Mouse (Mus musculus): ENCODE measurements at regions not wholly inside any gene's neighbourhood (a gene's known extent, or its start where the extent isn't known, plus 50 kb on each side); places are given as distances from the start of the nearest gene placed in this dataset.

DNA sequence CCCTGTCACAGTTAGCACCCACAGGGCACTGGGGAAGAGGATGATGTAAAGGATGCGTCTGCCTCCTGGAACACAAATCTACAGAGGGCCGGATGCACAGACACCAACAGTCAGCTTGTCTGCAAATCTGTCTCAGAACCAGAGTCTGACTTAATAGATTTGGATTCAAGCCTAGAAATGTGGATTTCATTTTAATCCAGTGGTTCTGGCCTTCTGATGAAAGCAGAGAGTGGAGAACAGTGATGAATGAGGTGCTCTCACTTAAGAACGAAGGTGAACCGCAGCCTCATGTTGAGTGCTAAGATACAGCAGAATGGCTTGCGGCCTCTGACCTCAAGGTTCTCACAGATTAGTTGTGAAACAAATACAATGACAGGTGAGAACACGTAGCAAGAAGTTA lies 446.5 kb downstream of the Tmem114 start:
- WGBS: 83% methylated on average over 6 of the region's 6 CpGs
- H3K9ac ChIP-seq (replicated peaks): no peak overlapping the region
- no peaks in the 10 kb centered on the region for H3K9me3 ChIP-seq
- no peaks in the 10 kb centered on the region for H3K36me3 ChIP-seq
- H3K27ac ChIP-seq (replicated peaks): no peak overlapping the region
- no peak for ATAC-seq (ENCODE audit: low FRiP score, low read depth)
- H3K4me1 ChIP-seq: no peaks in the 10 kb centered on the region
- no peaks in the 10 kb centered on the region for H3K27me3 ChIP-seq
- no peak overlapping the region for H3K4me3 ChIP-seq
- H3K4me2 ChIP-seq (replicated peaks): no peak overlapping the region

DNA sequence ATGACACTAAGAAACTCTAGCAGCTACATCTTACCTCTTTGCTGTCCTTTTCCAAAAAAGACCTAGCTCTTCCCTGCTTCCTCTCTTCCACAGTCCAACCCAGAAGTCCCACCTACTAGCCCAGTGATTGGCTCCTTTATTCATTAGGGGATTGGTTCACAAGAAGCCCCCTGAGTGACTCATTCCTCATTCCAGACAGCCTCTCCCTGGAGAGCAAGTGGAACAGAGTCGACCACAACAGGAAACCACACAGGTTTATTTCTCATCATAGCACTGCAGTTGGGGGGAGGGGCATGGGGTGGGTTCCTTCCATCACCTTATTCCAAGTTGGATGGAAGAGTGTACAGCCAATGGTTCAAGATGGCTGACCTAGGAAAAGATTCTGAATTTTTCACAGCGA lies 473.3 kb downstream of the Tmem114 start:
- H3K27ac ChIP-seq (replicated peaks): no peak overlapping the region
- 95% methylated on average over 2 of the region's 2 CpGs for WGBS
- H3K27me3 ChIP-seq: no peaks in the 10 kb centered on the region
- no peaks in the 10 kb centered on the region for H3K4me1 ChIP-seq
- H3K36me3 ChIP-seq: no peaks in the 10 kb centered on the region
- ATAC-seq (ENCODE audit: low FRiP score, low read depth): no peak
- H3K4me3 ChIP-seq: no peak overlapping the region
- H3K9me3 ChIP-seq: no peaks in the 10 kb centered on the region
- no peak overlapping the region for H3K4me2 ChIP-seq (replicated peaks)
- no peak overlapping the region for H3K9ac ChIP-seq (replicated peaks)

DNA sequence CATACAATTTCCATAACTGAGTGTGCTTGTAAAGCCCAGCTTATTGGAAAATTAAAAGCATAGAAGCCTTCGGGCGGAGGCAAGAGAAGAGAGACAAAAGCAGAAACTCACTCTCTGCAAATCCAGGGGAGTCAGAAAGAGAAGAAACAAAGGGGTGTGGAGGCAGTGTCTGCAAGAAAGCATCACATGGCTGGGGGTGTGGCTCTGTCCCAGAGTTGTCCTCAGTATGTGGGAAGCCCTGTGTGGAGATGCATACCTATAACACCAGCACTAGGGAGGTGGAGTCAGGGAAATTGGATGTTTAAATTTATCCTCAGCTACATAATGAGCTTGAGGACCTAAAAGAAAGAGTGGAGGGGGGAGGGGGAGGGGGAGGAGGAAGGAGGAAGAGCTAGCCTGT lies 482.6 kb downstream of the Tmem114 start:
- no peaks in the 10 kb centered on the region for H3K36me3 ChIP-seq
- H3K4me1 ChIP-seq: no peaks in the 10 kb centered on the region
- H3K9me3 ChIP-seq: no peaks in the 10 kb centered on the region
- ATAC-seq (ENCODE audit: low FRiP score, low read depth): no peak
- WGBS: 63% methylated on average over 2 of the region's 2 CpGs
- H3K9ac ChIP-seq (replicated peaks): no peak overlapping the region
- H3K27ac ChIP-seq (replicated peaks): no peak overlapping the region
- no peak overlapping the region for H3K4me2 ChIP-seq (replicated peaks)
- no peaks in the 10 kb centered on the region for H3K27me3 ChIP-seq
- H3K4me3 ChIP-seq: no peak overlapping the region

GRCm38 (mm10) chr16:7937167-7937566 lies 487.8 kb downstream of the Tmem114 start:
- ATAC-seq (ENCODE audit: low FRiP score, low read depth): no peak
- Histone ChIP-seq H3K36me3 (no peaks in the 10 kb centered on the region), H3K27ac (replicated peaks) (no peak overlapping the region), H3K9me3 (no peaks in the 10 kb centered on the region), H3K4me1 (no peaks in the 10 kb centered on the region), H3K4me3 (no peak overlapping the region), H3K4me2 (replicated peaks) (no peak overlapping the region), H3K27me3 (no peaks in the 10 kb centered on the region), H3K9ac (replicated peaks) (no peak overlapping the region)
- 66% methylated on average over 5 of the region's 5 CpGs for WGBS

- Histone ChIP-seq H3K9me3 (no peaks in the 10 kb centered on the region), H3K27ac (replicated peaks) (no peak overlapping the region)
- 57% methylated on average over 4 of the region's 4 CpGs for WGBS
Measured at GRCm38 (mm10) chr16:7932322-7932721, 492.6 kb downstream of the Tmem114 start.

DNA sequence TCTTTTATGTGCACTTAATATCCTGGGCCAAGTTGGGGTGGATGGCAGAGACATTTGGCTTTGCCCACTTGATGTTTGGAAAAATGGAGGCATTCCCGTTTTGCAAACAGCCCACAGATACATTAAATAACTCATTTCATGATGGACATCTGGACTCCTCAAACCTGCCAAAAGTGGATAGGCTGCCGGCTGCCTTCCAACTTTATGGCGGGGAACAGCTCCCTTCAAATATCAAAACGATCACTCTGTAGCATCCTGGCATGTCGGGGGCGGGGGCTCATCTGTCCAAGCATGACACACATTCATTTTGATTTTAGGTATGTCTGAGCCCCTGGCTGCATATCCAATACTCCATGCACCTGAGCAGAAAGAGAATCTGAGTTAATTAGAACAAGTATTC lies 493.3 kb downstream of the Tmem114 start:
- WGBS: 90% methylated on average over 6 of the region's 6 CpGs
- H3K4me3 ChIP-seq: no peak overlapping the region

More at GRCm38 (mm10) chr16:7932322-7932721, 492.6 kb downstream of the Tmem114 start:
- H3K9ac ChIP-seq (replicated peaks): no peak overlapping the region
- no peaks in the 10 kb centered on the region for H3K27me3 ChIP-seq
- no peaks in the 10 kb centered on the region for H3K4me1 ChIP-seq
- H3K36me3 ChIP-seq: no peaks in the 10 kb centered on the region
- no peak overlapping the region for H3K4me3 ChIP-seq
- ATAC-seq (ENCODE audit: low FRiP score, low read depth): no peak
- H3K4me2 ChIP-seq (replicated peaks): no peak overlapping the region

DNA sequence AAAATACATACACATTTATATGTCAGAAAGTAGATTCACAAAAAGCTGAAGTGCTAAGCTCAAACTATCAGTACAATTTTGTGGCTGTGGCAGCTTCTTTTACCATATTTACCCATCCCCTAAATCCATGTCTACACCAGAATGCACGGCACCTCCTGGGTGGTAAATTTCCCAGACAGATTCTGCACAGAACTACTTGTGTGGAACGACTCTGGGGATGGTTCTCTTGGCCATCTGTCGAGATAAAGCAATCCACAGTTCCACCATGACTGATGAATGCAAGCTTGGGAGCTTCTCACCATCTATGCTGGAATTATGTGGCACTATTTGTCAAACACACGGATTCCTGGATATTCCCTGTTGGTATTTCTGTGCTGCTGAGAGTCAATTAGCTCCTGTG lies 495.8 kb downstream of the Tmem114 start:
- Histone ChIP-seq H3K27ac (replicated peaks) (no peak overlapping the region), H3K9ac (replicated peaks) (no peak overlapping the region), H3K4me1 (no peaks in the 10 kb centered on the region), H3K9me3 (no peaks in the 10 kb centered on the region), H3K4me2 (replicated peaks) (no peak overlapping the region), H3K27me3 (no peaks in the 10 kb centered on the region), H3K36me3 (no peaks in the 10 kb centered on the region), H3K4me3 (no peak overlapping the region)
- 74% methylated on average over 4 of the region's 4 CpGs for WGBS
- no peak for ATAC-seq (ENCODE audit: low FRiP score, low read depth)

More for the DNA sequence above, 493.3 kb downstream of the Tmem114 start:
- H3K27me3 ChIP-seq: no peaks in the 10 kb centered on the region
- H3K4me2 ChIP-seq (replicated peaks): no peak overlapping the region
- H3K36me3 ChIP-seq: no peaks in the 10 kb centered on the region
- no peak for ATAC-seq (ENCODE audit: low FRiP score, low read depth)
- H3K4me1 ChIP-seq: no peaks in the 10 kb centered on the region
- no peaks in the 10 kb centered on the region for H3K9me3 ChIP-seq
- no peak overlapping the region for H3K9ac ChIP-seq (replicated peaks)
- no peak overlapping the region for H3K27ac ChIP-seq (replicated peaks)

GRCm38 (mm10) chr16:7928391-7928935 lies 496.5 kb downstream of the Tmem114 start:
- Histone ChIP-seq H3K9me3 (no peaks in the 10 kb centered on the region), H3K4me3 (no peak overlapping the region), H3K27me3 (no peaks in the 10 kb centered on the region), H3K4me1 (no peaks in the 10 kb centered on the region), H3K4me2 (replicated peaks) (no peak overlapping the region), H3K9ac (replicated peaks) (no peak overlapping the region), H3K27ac (replicated peaks) (no peak overlapping the region), H3K36me3 (no peaks in the 10 kb centered on the region)
- ATAC-seq (ENCODE audit: low FRiP score, low read depth): no peak
- 86% methylated on average over 6 of the region's 6 CpGs for WGBS

DNA sequence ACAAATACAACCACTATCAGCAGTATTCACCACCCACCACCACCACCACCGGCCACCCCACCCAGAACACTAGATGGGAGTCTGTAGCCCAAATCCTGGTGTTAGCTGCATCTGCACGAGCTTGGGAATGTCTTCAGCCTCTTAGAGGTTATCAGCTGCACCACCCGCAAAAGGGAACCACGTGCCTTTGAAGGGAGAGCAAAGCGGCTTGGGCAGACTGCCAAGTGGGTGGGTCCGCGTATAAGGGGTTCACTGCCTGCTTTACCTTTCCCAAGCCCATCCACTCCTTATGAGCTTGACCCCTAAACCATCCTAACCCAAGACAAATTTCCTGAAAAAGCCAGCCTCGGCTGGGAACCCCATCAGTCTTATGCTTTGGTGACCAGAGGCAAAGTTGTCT lies 497.2 kb downstream of the Tmem114 start:
- WGBS: 82% methylated on average over 8 of the region's 8 CpGs
- H3K36me3 ChIP-seq: no peaks in the 10 kb centered on the region
- H3K27ac ChIP-seq (replicated peaks): no peak overlapping the region
- no peaks in the 10 kb centered on the region for H3K27me3 ChIP-seq
- no peak overlapping the region for H3K9ac ChIP-seq (replicated peaks)
- H3K4me3 ChIP-seq: no peak overlapping the region
- ATAC-seq (ENCODE audit: low FRiP score, low read depth): no peak
- no peaks in the 10 kb centered on the region for H3K4me1 ChIP-seq
- no peaks in the 10 kb centered on the region for H3K9me3 ChIP-seq
- H3K4me2 ChIP-seq (replicated peaks): no peak overlapping the region

DNA sequence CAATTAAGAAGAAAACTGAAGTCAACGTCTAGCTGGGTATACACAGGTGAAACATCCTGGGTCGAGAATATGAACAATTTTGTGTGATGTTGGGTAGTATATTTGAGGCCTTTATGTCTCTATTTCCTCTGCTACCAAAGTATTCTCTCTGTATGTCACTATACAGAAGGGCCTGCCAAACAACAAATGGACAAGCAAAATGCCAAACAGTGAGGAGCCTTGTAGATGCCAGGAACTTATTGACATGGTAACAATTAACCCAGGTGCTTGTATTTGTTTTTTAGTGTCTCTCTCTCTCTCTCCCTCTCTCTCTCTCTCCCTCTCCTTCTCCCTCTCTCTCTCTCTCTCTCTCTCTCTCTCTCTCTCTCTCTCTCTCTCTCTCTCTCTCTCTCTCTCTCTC lies 529.1 kb downstream of the Tmem114 start:
- 93% methylated on average over 2 of the region's 2 CpGs for WGBS
- H3K4me2 ChIP-seq (replicated peaks): no peak overlapping the region
- no peak for ATAC-seq (ENCODE audit: low FRiP score, low read depth)

DNA sequence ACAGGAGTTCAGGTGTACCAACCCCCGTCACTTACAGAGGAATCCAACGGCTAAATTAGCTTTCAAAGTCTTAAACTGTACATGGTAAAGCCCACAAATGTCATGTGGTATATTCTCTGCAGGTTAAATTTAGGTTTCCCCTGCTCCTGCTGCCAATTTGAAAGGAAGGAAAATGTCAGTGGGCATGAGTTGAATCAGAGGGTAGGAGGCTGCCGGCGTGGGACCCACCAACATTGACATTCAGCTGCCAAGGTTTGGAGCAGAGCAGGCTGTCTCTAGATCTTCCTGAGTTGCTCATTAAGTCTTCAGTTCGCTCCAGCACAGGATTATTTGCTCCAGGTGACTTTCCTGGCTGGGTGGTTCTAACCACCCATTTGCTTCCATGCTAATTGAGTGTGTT lies 532.1 kb downstream of the Tmem114 start:
- Histone ChIP-seq H3K4me3 (no peak overlapping the region), H3K27me3 (no peaks in the 10 kb centered on the region), H3K36me3 (no peaks in the 10 kb centered on the region), H3K4me2 (replicated peaks) (no peak overlapping the region), H3K9ac (replicated peaks) (no peak overlapping the region), H3K27ac (replicated peaks) (no peak overlapping the region), H3K9me3 (no peaks in the 10 kb centered on the region), H3K4me1 (no peaks in the 10 kb centered on the region)
- no peak for ATAC-seq (ENCODE audit: low FRiP score, low read depth)
- 84% methylated on average over 5 of the region's 5 CpGs for WGBS

More for the DNA sequence above, 529.1 kb downstream of the Tmem114 start:
- Histone ChIP-seq H3K36me3 (no peaks in the 10 kb centered on the region), H3K27me3 (no peaks in the 10 kb centered on the region), H3K9me3 (no peaks in the 10 kb centered on the region), H3K4me3 (no peak overlapping the region), H3K27ac (replicated peaks) (no peak overlapping the region), H3K9ac (replicated peaks) (no peak overlapping the region), H3K4me1 (no peaks in the 10 kb centered on the region)

DNA sequence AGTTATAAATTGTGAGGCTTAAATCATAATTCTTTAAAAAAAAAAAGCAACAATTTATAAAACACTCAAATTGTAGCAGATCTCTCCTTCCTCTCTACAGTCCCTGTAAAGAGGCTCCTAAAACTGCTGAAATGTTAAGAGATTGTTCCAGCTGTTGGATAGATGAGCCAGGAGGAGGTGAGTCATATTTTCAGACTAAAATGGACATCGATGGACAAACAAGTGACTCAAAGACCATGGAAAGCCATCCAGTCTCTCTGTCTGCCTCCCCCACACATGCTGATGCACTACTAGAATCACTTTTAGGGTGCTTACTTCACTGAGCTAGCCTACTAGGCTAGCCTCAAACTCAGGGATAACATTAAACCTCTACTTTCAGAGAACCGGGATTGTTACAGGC lies 561.5 kb downstream of the Tmem114 start:
- H3K4me1 ChIP-seq: no peaks in the 10 kb centered on the region; the same call in 1 of the 2 replicates
- no peaks in the 10 kb centered on the region for H3K36me3 ChIP-seq
- WGBS: 88% methylated on average over 2 of the region's 2 CpGs
- no peak overlapping the region for H3K4me2 ChIP-seq (replicated peaks)
- H3K9me3 ChIP-seq: no peaks in the 10 kb centered on the region
- no peak overlapping the region for H3K9ac ChIP-seq (replicated peaks)
- no peak overlapping the region for H3K27ac ChIP-seq (replicated peaks)
- ATAC-seq (ENCODE audit: low FRiP score, low read depth): no peak
- no peak overlapping the region for H3K4me3 ChIP-seq
- H3K27me3 ChIP-seq: no peaks in the 10 kb centered on the region

DNA sequence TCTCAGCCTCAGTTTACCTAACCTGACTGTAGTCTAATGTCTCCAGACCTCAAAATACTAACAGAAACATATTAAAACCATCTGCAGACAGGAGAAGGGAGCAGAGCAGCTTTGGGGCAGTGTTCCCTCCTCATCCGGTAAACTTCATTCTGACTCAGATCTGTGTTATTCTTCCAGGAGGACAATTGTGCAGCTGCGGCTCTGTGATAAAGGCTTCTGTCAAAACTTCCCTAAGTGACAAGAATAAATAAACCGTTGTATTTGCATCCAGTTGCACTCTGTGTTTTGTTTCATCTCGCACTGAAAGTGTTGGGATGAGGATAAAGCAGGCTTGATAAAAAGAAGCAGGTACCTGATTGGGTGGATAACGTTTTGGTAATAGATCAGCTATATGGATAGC lies 585.8 kb downstream of the Tmem114 start:
- H3K4me2 ChIP-seq (replicated peaks): no peak overlapping the region
- H3K27ac ChIP-seq (replicated peaks): no peak overlapping the region
- ATAC-seq (ENCODE audit: low FRiP score, low read depth): no peak
- H3K4me1 ChIP-seq: no peaks in the 10 kb centered on the region
- no peaks in the 10 kb centered on the region for H3K9me3 ChIP-seq
- 77% methylated on average over 5 of the region's 5 CpGs for WGBS
- no peaks in the 10 kb centered on the region for H3K36me3 ChIP-seq
- H3K4me3 ChIP-seq: no peak overlapping the region
- H3K27me3 ChIP-seq: no peaks in the 10 kb centered on the region
- H3K9ac ChIP-seq (replicated peaks): no peak overlapping the region

All from midbrain, embryonic 12.5 days (tissue).